Mouse (Mus musculus) adrenal gland, adult 8-10 months (tissue): ENCODE results near the gene Amn. TPM values are rescaled to one million over a fixed set of nuclear protein-coding genes. Genes with fewer than 3 reads are reported as not detected.

ENCODE experiments used
- DNase-seq: peaks from one replicate; pipeline ENCODE4 v3.0.0; 2022
- total RNA-seq, 4 experiments: library from RNA; stranded (reverse); gene quantifications; 2 replicates each; pipeline ENCODE4 v1.2.4; 2022

Amn gene
- total RNA-seq, result under 1 TPM in 1 of 4 experiments, not detected in 3; 0.32 TPM

DNA sequence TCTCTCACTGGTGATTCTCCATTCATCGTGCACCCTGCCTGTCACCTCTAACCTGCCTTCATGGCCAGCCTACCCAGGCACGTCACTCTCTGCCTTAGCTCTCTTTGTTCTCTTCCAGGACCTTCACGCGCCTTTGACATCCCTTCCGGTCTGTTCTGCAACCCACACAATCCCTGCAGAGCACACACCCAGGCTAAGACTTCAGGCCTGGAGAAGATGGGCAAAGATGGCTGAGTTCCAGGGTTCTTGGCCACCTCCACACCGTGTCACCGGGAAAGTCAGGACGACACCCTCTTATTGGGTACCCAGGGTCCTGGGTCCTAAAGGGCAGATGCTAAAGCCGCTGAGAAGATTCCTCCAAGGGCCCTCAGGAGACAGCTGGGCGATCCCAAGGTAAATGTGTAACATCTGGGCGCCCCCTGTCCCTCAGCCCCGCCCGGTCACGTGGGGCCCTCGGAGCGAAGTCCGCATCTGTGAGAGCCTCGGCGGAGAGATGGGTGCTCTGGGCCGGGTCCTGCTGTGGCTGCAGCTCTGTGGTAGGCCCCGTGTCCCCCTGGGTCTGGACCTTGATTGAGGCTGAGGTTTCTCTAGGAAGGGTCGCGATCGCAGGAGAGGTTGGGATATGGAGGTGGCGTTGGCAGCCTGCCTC is at the start of gene Amn:
Gene Amn (plus strand): TSS at position 467 of the 649 bp plus-strand sequence.
- no peak for DNase-seq

DNA sequence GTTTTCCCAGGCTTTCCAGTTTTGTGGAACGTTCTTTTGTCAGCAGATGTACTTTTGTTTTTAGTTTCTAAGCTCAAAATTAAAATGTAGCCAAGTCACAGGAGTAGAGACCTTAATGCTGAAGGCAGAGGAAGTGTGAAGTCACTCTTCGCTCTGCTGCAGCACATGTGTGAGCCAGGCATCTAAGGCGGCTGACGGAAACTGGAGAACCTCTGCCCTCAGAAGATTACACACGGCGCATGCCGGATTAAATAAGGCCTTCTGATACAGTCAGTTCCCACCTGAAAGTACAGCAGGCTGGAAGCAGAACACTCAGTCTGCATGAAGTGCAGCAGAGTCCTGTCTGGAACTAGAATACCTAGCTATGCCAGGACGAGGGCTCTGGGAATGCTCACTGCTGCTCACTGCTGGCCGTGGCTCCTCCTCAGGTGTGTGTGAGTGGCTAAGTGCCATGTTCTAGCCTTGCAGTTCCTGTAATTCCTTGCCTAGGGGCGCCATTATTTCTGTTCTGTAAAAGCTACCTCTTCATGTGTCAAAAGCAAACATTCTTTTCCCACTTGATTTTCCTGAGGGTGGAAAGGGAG is 45.6 kb upstream of the Amn start:
- DNase-seq, result no peak

DNA sequence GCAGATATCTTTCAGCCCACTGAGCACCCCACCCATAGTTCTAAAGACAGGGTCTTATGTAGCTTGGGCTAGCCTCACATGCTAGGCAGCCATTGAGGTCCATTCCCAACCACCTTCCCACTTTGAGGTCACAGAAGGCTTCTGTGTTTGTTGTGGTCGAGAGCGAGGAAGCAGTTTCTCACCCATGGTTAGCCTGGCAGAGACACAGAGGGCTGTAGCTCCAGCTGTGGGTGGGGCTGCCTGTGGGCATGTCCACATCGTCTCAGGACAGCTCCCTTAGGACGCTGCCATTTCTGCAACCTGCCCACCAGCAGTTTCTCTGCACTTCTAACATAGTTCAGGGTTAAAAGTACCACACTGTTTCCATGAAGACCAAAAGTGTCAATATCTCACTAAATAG is 43.5 kb upstream of the Amn start:
- no peak for DNase-seq

DNA sequence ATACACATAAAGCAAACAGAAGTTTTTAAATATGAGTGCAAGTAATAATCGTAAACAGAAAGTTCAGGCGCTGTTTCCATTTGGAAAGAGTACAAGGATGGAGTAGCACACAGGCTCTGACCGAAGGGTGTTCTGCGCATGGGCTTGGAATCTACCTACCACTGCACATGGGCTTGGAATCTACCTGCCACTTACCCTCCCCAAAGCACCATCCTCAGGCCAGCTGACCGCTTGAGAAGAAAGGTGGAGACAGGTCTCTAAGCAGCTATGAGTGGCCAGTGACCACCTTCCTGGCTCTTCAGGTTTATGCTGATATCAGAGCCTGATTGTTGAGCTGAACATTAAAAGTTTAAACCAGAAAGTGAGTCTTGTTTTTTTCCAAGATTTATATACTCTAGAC is 42.4 kb upstream of the Amn start:
- DNase-seq, result no peak

DNA sequence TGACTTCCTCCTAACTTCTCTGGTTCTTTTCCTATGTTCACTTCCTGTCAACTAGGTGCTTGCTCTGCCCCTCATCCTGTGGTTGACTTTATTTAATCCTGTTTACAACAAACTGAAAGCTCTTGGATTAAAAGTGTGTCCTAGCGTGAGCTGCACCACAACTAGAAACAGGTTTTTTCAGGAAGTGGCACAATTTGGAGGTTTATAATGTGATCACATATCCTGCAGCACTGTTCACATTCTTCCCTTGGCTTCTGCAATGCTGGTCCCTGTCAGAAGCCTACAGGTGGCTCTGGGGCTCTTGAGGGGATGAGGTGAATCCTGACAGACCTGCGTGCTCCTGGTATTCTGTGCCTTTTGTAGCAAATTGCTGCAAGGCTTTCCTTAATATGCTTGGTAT is 40.1 kb upstream of the Amn start:
- DNase-seq, result no peak

DNA sequence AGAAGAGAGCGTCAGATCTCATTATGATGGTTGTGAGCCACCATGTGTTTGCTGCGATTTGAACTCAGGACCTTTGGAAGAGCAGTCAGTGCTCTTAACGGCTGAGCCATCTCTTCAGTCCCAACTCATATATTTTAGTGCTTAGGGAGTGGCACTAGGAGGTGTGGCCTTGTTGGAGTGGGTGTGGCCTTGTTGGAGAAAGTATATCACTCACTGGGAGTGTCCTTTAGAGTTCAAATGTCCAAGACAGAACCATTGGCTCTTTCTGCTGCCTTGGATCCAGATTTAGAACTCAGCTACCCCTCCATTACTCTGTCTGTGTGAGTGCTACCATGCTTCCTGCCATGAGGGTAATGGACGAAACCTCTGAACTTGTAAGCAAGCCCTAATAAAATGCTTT is 37.1 kb upstream of the Amn start:
- DNase-seq, result no peak

DNA sequence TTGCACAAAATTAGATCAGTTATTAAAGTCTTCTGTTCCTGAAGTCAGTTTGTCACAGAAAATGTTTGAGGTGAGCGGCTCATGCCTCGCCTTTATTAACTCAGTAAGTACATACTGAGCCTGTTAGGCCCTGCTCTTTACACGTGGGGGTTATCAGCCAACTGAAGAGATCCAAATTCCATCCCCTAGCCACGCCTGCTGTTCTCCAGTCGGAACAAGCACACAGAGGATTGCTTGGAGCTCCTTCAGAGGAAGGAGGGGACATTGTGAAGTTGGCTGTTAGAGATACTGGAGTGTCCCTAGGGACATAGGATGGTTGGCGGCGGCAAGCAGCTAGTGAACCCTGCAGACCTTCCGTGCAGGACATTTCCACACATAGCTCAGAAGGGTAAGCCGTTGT is 36.5 kb upstream of the Amn start:
- no peak for DNase-seq

DNA sequence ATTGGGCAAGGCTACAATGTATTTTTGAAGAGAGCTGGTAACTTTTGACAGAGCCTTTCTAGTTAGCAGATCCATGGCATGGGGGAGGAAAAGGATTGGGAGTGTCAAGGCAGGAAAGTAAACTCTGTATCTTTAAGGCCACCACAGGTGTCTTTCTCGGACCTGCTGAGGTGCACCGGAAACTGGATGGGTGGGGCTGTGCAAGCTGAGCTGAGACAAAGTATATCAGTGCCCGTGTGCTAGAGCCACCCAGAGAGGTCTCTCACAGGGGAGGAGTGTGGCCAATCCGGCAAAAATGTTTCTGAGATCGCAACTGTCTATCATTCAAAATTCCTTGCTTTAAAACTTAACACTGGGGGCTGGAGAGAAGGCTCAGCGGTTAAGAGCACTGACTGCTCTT is 35.3 kb upstream of the Amn start:
- no peak for DNase-seq

DNA sequence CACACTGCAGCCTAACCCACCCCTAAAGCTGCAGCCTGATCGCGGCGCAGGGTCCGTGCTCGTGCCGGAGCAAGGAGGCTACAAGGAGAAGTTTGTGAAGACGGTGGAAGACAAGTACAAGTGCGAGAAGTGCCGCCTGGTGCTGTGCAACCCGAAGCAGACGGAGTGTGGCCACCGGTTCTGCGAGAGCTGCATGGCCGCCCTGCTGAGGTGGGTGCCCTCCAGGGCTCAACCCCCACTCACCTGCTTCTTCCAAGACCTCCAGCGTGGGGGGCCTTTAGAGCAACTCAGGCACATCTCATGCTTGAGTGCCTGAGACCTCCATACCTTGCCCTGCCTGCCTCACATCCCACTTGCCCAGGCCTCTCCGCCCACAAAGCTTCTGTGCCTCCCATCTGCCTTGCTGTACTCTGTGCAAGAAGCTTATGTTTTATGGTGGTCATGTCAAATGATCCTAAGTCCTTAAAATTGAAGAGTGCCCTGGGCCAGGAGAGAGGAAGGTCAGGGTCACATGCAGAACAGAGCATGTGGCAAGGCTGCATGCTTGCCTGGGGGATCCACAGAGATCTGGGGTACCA is 33.2 kb upstream of the Amn start:
- DNase-seq, result no peak

DNA sequence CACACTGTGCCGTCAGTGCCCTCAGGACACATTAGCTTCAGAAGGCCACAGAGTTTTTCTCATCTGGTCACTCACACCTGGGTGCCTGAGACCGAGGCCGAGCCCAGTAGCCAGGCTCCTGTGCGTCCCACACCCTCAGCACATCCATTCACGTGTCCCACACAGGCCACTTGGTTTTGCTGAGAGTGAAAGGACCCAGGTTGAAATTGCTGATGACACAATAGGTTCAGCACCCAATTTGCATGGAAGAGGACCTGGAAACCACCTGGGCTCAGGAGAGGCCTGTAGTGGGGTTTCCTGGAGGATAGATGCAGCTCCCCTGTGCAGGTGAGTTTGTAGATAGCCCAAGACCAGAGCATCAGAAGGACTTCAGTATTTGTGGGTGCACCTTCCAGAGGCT is 32.5 kb upstream of the Amn start:
- DNase-seq, result no peak

DNA sequence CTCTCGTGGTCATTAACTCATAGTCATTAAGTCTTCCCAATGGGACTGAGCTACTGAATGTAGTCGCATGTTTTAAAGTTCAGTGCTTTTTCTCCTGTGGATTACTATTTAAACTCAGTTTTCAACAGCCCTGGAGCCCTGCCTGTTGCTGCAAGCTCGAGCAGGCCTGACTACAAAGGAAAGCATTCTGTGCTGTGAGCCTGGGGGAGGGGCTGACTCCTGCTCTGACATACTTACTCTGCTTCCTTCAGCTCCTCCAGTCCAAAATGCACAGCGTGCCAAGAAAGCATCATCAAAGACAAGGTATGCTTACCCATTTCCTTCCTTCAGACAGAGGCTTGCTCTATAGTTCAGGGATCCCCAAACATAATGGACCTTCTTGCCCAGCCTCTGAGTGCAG is 32.1 kb upstream of the Amn start:
- no peak for DNase-seq

DNA sequence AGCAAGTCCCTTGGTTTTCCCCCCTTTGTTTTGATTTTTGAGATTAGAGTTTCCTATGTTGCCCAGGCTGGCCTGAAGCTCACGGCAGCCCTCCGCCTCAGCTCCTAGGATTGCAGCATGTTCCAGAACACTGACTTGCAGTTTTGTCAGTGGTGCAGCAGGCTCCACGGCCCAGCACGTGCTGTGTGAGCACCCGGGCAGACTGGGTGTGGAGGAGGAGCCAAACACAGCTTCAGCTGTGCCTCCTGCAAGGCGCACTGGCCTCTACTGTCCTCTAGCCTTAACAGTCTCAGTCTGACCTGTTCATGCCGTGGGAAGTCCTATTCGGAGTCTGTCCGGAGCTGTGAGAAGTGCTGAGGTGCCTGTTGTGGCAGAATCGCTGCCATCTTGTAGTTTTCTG is 31.0 kb upstream of the Amn start:
- DNase-seq, result no peak

DNA sequence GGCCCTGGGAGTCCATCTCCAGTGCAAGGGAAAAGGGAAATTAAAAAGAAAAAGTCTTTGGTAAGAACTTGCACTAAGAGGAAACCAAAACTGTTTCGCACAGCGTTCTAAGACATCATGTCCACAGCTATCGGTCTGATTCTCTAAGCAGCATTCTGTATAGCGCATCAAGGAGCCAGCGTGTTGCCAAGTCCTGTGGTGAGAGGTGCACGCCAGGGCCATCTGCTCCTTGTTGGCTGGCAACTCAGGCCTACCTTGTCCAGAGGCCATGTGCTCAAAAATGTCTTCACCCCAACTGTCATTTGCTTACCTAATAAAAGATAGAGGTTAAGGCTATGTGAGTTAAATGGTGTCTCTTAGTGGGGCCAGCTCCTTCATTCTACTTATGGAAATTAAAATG is 29.0 kb upstream of the Amn start:
- DNase-seq, result no peak

DNA sequence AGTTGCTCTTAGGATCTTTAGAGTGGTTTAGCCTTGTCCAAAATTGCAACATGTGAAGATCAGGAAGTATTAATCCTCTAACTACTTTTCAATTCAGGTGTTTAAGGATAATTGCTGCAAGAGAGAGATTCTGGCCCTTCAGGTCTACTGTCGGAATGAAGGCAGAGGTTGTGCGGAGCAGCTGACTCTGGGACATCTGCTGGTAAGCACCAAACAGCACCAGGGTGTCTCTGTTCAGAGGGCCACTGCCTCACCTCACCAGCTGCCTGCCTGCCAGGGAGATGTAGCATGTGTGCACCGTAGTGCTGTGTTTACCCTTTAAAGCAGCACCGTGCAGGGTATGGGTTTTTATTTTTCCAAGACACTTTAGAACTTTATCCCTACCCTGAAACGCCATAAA is 28.5 kb upstream of the Amn start:
- no peak for DNase-seq

DNA sequence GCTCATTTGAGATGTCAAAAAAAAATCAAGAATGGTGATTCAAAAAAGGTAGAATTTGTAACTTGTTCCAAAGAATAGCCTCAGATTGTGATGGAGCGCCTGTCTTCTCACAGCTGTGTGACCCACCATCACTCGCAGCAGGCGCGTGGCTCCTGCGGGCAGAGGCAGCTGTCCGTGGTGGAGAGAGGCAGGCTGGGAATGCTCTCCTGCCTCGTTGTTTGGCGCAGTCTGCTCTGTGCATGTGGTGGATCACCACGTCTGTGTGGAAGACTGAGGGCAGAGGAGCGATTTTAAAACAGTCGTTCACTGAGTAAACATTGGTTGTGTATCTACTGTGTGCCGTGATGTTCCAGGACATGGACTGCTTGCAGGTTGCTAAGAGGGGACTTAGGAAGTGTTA is 27.2 kb upstream of the Amn start:
- no peak for DNase-seq

DNA sequence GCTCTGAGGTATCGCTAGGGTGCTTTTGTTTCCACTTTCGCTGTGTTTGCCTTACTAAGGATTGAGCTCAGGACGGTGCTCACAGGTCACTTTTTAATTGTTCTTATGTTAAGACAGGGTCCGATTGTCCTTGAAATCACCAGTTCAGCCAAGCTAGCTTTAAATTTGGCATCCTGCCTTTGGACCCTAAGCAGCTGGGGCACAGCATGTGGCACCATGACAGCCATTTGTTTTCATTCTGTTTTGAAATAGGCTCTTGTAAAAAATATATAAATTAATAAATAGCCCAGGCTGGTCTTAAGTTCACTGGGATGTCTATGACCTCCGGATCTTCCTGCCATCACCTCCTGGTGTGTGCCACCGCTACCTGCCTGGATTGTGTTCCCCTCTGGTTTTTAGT is 25.8 kb upstream of the Amn start:
- no peak for DNase-seq

DNA sequence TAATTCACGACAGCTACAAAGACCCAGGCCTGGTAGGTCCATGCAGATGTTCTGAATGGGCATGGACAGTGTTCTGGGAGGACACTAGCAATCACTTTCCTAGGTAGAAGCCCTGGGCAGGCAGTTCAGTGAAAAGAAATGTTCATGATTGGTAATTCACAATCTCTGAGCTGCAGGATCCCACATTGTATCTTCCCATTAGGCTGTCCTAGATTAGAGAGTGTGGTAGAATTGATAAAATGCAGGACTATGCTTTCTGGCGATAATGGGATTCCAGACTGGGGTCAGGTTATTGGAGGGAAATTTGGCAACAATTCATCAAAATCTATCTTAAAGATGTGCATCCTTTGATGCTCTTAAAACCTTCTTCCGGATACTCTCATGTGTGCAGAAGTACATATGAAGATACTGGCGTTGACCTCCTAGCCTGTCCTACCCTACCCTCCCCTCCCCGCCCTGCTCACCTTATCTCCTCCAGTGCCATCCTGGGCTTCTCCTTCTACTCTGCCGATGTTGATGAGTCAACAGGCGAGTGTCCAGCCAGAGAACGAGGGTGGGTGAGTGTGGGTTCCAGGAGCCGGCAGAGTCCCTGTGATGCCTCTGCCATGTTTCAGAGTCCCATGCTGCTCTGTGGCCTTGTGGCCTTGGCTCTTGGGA is 24.0 kb upstream of the Amn start:
- DNase-seq, result no peak

DNA sequence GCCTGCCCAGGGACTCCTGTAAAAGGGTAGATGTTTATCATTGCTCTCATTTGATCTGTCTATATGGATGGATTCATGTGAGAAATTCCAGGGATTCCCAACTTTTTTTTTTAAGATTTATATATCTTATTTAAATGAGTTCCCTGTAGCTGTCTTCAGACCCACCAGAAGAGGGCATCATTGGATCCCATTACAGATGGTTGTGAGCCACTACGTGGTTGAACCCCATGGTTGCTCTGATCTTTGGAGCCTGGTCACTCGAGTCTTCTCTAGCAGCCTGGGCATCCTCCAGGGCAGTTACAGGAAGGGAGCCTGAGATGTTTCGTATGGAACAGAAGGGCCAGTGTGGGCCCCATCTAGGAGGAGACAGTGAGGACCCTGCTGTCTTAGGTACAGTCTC is 21.8 kb upstream of the Amn start:
- DNase-seq, result no peak

DNA sequence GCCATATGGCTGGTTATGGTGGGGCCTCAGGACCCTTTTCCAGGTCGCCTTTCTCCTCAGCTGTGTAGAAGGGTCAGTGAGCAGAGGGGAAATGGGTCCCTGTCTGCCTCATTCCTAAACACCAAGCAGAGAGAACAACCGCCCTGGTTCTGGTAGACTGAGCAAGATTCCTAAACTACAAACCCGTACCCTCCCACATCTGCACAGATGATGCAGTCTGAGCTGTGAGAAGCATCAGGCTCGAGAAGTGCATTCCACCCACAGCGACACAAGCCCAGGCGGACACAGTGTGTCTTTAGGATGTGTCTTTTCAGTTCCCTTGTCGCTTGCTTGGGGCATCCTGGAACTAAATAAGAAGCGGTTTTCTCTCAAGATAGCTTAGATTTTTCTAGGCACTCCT is 20.8 kb upstream of the Amn start:
- DNase-seq, result no peak

DNA sequence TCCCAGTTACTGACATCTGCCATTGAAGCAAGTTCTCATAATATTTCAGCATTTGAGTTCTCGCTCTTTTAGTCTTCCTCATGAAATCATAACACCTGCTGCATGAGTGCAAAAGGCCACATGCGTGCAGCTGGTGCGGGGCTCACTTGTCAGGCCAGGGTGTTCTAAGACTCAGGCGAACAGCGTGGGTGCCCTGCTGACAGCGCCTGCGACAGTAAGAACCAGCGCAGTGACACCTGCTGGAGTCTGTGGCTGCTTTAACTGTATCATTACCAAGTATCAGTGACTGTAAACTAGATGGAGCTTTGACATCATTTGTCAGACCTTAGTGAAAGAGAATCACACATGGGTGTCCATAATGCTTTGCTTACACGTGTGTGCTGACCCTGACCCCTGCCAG is 19.7 kb upstream of the Amn start:
- no peak for DNase-seq

DNA sequence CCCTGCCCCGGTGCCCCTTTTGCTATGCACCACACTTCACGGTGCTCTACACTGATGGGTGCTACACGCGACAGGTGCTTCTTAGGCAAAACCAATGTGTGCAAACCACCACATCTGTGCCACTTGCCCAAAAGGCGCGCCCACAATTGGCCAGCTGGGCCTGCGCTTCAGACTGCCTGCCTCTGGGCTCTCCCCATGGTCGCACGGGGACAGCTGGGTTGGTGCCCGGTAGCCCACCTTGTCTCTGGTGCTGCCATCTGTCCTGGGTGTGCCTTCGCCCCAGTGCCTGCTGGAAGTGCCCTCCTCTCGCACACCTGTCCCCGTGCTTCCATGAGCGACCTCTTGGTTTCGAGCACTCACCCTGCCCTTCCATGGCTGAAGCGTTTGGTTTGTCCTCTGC is 7.2 kb upstream of the Amn start:
- no peak for DNase-seq

DNA sequence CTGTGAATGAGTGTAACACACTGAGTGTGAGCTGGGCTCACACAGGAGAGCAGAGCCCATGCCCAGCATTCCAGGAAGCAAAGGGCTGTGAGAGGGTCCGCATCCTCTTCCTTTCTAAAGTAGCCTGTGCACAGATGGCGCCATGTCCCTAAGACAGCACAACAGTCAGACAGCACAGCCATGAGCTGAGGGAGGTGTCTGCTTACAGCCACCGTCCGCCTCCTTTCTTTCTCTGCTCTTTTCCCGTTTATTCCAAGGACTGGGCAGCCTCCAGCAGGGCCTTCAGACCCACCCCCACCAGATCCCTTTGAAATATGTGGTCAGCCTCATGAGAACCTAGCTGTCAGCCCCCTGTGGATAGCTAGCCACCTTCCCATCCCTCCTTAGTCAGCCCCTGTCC is 5.7 kb upstream of the Amn start:
- no peak for DNase-seq

DNA sequence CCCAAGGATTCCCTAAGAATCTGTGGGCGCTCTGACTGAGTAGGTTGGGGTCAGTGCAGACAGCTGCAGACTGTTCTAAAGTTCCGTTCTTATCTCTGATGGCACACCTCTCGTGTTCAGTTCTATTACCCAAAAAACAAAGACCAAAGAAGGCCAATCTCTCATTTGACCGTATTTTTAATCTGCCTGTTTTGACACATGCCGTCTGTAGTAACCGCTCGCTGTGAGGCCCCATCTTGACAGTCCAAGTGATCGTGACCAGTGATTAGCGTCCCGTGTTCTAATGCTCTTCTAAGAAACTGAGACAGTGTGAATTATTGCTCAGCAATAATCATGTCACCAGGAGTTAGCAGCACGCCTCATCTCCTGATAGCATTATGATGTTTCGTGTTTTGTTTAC is 4.3 kb upstream of the Amn start:
- no peak for DNase-seq

DNA sequence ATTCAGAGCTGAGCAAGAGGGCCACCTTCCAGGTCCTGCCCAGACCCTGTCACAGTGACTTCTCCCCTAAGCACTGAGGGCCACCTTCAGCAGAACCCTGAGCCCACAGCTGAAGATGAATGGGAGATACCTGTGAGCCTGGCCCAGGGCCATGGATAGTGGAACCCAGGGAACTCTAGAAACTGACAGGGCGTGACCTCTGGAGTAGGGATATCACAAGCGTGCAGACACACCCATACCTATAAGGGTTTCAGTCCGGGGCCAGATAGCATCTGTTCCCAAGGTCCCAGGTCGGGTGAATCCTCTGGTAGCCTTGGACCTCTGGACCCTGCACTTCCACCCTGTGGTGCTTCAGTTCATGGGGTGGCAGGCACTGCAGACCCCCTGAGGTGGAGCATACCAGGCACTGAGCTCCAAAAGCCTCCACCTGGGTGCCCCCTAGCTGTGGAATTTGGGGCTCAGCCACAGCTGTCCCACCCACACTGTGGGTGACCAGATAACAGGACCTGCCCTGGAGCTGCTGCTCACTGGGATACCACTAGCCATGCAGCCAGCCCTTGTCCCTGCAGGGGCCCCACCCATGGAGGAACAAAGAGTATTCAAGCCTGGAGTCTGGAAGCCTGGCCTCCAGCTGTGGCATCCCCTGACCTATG is 3.1 kb upstream of the Amn start:
- DNase-seq, result no peak
